Mouse (Mus musculus) 3T3-L1 (cell line): ENCODE measurements around the gene Dnajc30.

Experiments used
- DNase-seq: peaks from one replicate; pipeline ENCODE4 v3.0.0-alpha.2; 2015; ENCODE audit warnings: low read depth, low spot score

The Dnajc30 gene

DNA sequence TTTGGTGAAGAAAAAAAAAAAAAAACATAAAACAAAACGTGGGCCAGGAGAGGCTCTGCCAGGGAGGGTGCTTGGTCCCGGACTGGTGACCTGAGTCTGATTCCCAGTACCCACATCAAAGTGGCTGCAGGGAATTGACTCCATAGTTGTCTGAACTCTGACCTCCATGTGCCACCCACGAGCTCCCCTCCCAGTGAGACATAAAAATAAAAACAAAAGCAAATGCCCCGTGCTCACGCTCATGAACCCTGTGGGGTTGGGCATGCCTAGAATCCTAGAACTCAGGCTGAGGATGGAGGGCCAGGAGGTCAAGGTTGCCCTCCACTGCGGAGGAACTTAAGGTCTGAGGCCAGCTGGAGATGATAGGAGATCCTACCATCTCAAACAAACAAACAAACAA is 45.0 kb downstream of the Dnajc30 start:
- no peak for DNase-seq

DNA sequence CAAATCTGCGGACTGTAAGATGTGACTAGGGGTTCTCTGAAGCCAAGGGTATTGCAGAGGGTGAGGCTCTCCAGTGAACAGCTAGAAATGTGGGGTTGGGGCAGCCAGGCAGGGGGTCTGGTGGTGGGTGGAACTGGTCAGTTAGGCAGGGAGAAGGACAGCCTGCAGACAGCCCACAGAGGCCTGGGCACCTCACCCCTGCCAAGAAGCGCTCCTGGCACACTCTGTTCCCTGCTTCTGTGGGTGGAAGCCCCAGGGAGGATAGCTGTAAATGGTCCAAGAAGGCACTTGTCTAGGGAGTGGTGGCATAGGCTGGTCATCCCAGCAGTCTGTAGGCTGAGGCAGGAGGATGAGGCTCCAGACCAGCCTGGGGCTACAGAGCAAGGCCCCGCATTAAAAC is 45.4 kb downstream of the Dnajc30 start:
- DNase-seq = no peak

DNA sequence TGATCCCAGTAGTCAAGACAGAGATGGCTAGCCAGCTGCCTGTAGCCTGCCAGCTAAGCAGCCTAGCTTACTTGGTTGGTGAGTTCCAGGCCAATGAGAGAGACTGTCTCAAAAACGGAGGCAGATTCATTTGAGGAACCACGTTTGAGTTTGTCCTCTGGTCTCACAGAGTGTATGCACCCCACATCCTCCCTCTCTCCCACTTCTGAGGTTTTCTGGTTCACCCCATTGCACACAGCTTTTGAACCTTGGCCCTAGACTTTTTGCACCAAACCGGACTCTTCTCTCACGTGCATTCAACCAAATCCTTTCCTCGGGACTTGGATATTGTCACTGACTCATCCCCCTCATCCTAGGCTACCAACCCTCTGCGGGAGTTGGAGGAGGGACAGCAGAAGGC is 46.0 kb downstream of the Dnajc30 start:
- DNase-seq = no peak

- DNase-seq = no peak
Observed at GRCm38 (mm10) chr5:135113782-135114181, 49.8 kb downstream of the Dnajc30 start.

DNA sequence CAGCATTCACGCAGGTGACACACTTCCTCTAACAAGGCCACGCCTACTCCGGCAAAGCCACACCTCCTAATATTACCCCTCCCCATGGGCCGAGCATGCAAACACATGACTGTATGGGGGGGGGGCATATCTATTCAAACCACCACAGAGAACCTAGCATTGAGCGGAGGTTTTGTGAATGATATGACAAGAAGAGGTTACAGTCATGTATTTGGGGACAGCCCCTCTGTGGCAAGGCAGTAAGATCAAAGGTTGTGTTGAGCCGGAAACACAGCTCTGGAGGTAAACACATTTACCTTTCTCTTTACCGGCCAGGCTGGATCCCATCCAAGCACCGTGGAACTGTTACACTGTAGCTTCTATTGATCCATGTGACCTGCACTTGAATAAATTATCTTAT is 51.2 kb downstream of the Dnajc30 start:
- no peak for DNase-seq
